Mouse (Mus musculus): ENCODE measurements around the gene Hoxb5. TPM values are rescaled to one million over a fixed set of nuclear protein-coding genes. Genes with fewer than 3 reads are reported as not detected.

Gene Hoxb5
- polyA plus RNA-seq, 1 experiment from 2014 or later = 0.30 TPM

GRCm38 (mm10) chr11:96298895-96299667 lies 4.1 kb upstream of the Hoxb5 start:
- Histone ChIP-seq H3K4me3 (replicated peaks) (peak overlapping the region; percentile 17; the same call in 1 of the 2 replicates), H3K9ac (no peak overlapping the region), H3K4me2 (peak overlapping the region; percentile 33), H3K27ac (replicated peaks) (no peak overlapping the region), H3K27me3 (peaks cover 100% of the 10 kb centered on the region), H3K4me1 (replicated peaks) (no peaks in the 10 kb centered on the region), H3K36me3 (replicated peaks) (no peaks in the 10 kb centered on the region), H3K9me3 (replicated peaks) (no peaks in the 10 kb centered on the region)
- WGBS (ENCODE audit: insufficient replicate concordance) = under 1% methylated on average over 66 of the region's 66 CpGs
- no peak for ATAC-seq (ENCODE audit: insufficient read depth)

GRCm38 (mm10) chr11:96299781-96300180 lies 3.4 kb upstream of the Hoxb5 start:
- WGBS (ENCODE audit: insufficient replicate concordance) = 1% methylated on average over 9 of the region's 9 CpGs
- Histone ChIP-seq H3K4me1 (replicated peaks) (no peaks in the 10 kb centered on the region), H3K9me3 (replicated peaks) (no peaks in the 10 kb centered on the region), H3K4me3 (replicated peaks) (no peak overlapping the region), H3K36me3 (replicated peaks) (no peaks in the 10 kb centered on the region), H3K4me2 (no peak overlapping the region), H3K9ac (no peak overlapping the region), H3K27ac (replicated peaks) (no peak overlapping the region), H3K27me3 (peaks cover 100% of the 10 kb centered on the region)
- no peak for ATAC-seq (ENCODE audit: insufficient read depth)

GRCm38 (mm10) chr11:96300354-96301063 lies 2.6 kb upstream of the Hoxb5 start:
- Histone ChIP-seq H3K27me3 (peaks cover 100% of the 10 kb centered on the region), H3K4me3 (replicated peaks) (no peak overlapping the region), H3K9ac (no peak overlapping the region), H3K9me3 (replicated peaks) (no peaks in the 10 kb centered on the region), H3K36me3 (replicated peaks) (no peaks in the 10 kb centered on the region), H3K27ac (replicated peaks) (no peak overlapping the region), H3K4me1 (replicated peaks) (no peaks in the 10 kb centered on the region), H3K4me2 (no peak overlapping the region)
- no peak for ATAC-seq (ENCODE audit: insufficient read depth)
- WGBS (ENCODE audit: insufficient replicate concordance) = 2% methylated on average over 35 of the region's 35 CpGs

- no peak overlapping the region for H3K9ac ChIP-seq
- no peak overlapping the region for H3K4me3 ChIP-seq (replicated peaks)
- WGBS (ENCODE audit: insufficient replicate concordance) = 20% methylated on average over 10 of the region's 10 CpGs
- H3K4me1 ChIP-seq (replicated peaks) = no peaks in the 10 kb centered on the region
- no peak overlapping the region for H3K4me2 ChIP-seq
- peaks cover 100% of the 10 kb centered on the region for H3K27me3 ChIP-seq
- no peaks in the 10 kb centered on the region for H3K9me3 ChIP-seq (replicated peaks)
- H3K36me3 ChIP-seq (replicated peaks) = no peaks in the 10 kb centered on the region
- H3K27ac ChIP-seq (replicated peaks) = no peak overlapping the region
- no peak for ATAC-seq (ENCODE audit: insufficient read depth)
Observed at GRCm38 (mm10) chr11:96301064-96301431, 2.1 kb upstream of the Hoxb5 start.

GRCm38 (mm10) chr11:96301837-96302236 lies 1.3 kb upstream of the Hoxb5 start:
- Histone ChIP-seq H3K4me2 (no peak overlapping the region), H3K36me3 (replicated peaks) (no peaks in the 10 kb centered on the region), H3K27me3 (peaks cover 100% of the 10 kb centered on the region), H3K4me1 (replicated peaks) (no peaks in the 10 kb centered on the region), H3K9me3 (replicated peaks) (no peaks in the 10 kb centered on the region), H3K9ac (no peak overlapping the region), H3K27ac (replicated peaks) (no peak overlapping the region), H3K4me3 (replicated peaks) (no peak overlapping the region)
- no peak for ATAC-seq (ENCODE audit: insufficient read depth)
- 9% methylated on average over 15 of the region's 15 CpGs for WGBS (ENCODE audit: insufficient replicate concordance)

- Histone ChIP-seq H3K27me3 (peaks cover 100% of the 10 kb centered on the region), H3K4me2 (no peak overlapping the region), H3K36me3 (replicated peaks) (no peaks in the 10 kb centered on the region), H3K9me3 (replicated peaks) (no peaks in the 10 kb centered on the region), H3K4me3 (replicated peaks) (no peak overlapping the region), H3K4me1 (replicated peaks) (no peaks in the 10 kb centered on the region), H3K9ac (no peak overlapping the region), H3K27ac (replicated peaks) (no peak overlapping the region)
- ATAC-seq (ENCODE audit: insufficient read depth) = no peak
- WGBS (ENCODE audit: insufficient replicate concordance) = 24% methylated on average over 23 of the region's 23 CpGs
Observed at GRCm38 (mm10) chr11:96302381-96303150, 570 bp upstream of the Hoxb5 start.

GRCm38 (mm10) chr11:96304381-96305195 lies 1.5 kb downstream of the Hoxb5 start:
- WGBS (ENCODE audit: insufficient replicate concordance) = 4% methylated on average over 38 of the region's 38 CpGs
- Histone ChIP-seq H3K9ac (no peak overlapping the region), H3K4me1 (replicated peaks) (no peaks in the 10 kb centered on the region), H3K9me3 (replicated peaks) (no peaks in the 10 kb centered on the region), H3K27me3 (peaks cover 100% of the 10 kb centered on the region), H3K4me3 (replicated peaks) (peak overlapping the region; percentile 24; the same call in 1 of the 2 replicates), H3K36me3 (replicated peaks) (no peaks in the 10 kb centered on the region), H3K27ac (replicated peaks) (no peak overlapping the region), H3K4me2 (peak overlapping the region; percentile 19)
- no peak for ATAC-seq (ENCODE audit: insufficient read depth)

- H3K9ac ChIP-seq = no peak overlapping the region
- H3K36me3 ChIP-seq (replicated peaks) = no peaks in the 10 kb centered on the region
- no peaks in the 10 kb centered on the region for H3K9me3 ChIP-seq (replicated peaks)
- H3K4me2 ChIP-seq = no peak overlapping the region
- H3K27ac ChIP-seq (replicated peaks) = no peak overlapping the region
- H3K4me1 ChIP-seq (replicated peaks) = no peaks in the 10 kb centered on the region
- peaks cover 100% of the 10 kb centered on the region for H3K27me3 ChIP-seq
- no peak for ATAC-seq (ENCODE audit: insufficient read depth)
- WGBS (ENCODE audit: insufficient replicate concordance) = 63% methylated on average over 6 of the region's 6 CpGs
- H3K4me3 ChIP-seq (replicated peaks) = no peak overlapping the region
Observed at GRCm38 (mm10) chr11:96305505-96306182, 2.5 kb downstream of the Hoxb5 start.

GRCm38 (mm10) chr11:96306183-96306907 lies 3.2 kb downstream of the Hoxb5 start:
- ATAC-seq (ENCODE audit: insufficient read depth) = no peak
- Histone ChIP-seq H3K27ac (replicated peaks) (no peak overlapping the region), H3K9me3 (replicated peaks) (no peaks in the 10 kb centered on the region), H3K9ac (no peak overlapping the region), H3K36me3 (replicated peaks) (no peaks in the 10 kb centered on the region), H3K4me2 (no peak overlapping the region), H3K4me3 (replicated peaks) (no peak overlapping the region), H3K27me3 (peaks cover 100% of the 10 kb centered on the region), H3K4me1 (replicated peaks) (0 out of 2 replicates have a peak, but pooled peaks cover 3% of the 10 kb centered on the region)
- 25% methylated on average over 7 of the region's 7 CpGs for WGBS (ENCODE audit: insufficient replicate concordance)

- ATAC-seq (ENCODE audit: insufficient read depth) = no peak
- 0 out of 2 replicates have a peak, but pooled peaks cover 3% of the 10 kb centered on the region for H3K4me1 ChIP-seq (replicated peaks)
- no peak overlapping the region for H3K27ac ChIP-seq (replicated peaks)
- WGBS (ENCODE audit: insufficient replicate concordance) = 15% methylated on average over 13 of the region's 13 CpGs
- no peaks in the 10 kb centered on the region for H3K36me3 ChIP-seq (replicated peaks)
- no peaks in the 10 kb centered on the region for H3K9me3 ChIP-seq (replicated peaks)
- H3K9ac ChIP-seq = no peak overlapping the region
- H3K4me2 ChIP-seq = no peak overlapping the region
- no peak overlapping the region for H3K4me3 ChIP-seq (replicated peaks)
- H3K27me3 ChIP-seq = peaks cover 100% of the 10 kb centered on the region
Observed at GRCm38 (mm10) chr11:96306908-96307269, 3.8 kb downstream of the Hoxb5 start.
